Mouse (Mus musculus) 3134 (cell line): ENCODE data around the gene Alyref2.
A peak's percentile ranks its signal among the peaks of the same experiment; 100 is the strongest.
"Not testable (repeated sequence)": the region's sequence is repeated elsewhere in the genome, so short reads cannot be mapped to it uniquely, and the experiment has no call there.

Experiments
- DNase-seq: peaks from one replicate; pipeline ENCODE4 v3.0.0-alpha.2; 2011; ENCODE audit warnings: low spot score; ENCODE audit not compliant: insufficient read length; ENCODE audit errors: extremely low read depth

Alyref2 gene

DNA sequence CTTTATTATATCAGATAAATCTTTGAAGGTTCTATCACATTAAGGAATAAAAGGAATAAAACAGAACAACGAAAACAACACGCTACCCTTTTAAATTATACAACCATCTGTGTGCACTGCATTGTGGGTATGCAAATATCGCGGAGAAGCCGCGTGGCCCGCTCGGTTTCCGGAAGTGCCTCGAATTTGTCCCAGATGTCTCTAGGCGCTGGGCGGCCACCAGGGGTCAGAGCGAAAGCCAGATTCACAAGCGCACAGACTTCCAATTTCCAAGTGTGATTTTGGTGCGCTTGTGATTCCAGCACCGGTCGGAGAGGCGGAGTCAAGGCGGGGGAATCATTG is at the start of gene Alyref2:
Alyref2 (plus strand) TSS at position 229 of the 342 bp plus-strand sequence.
- DNase-seq, result peak; percentile 98

DNA sequence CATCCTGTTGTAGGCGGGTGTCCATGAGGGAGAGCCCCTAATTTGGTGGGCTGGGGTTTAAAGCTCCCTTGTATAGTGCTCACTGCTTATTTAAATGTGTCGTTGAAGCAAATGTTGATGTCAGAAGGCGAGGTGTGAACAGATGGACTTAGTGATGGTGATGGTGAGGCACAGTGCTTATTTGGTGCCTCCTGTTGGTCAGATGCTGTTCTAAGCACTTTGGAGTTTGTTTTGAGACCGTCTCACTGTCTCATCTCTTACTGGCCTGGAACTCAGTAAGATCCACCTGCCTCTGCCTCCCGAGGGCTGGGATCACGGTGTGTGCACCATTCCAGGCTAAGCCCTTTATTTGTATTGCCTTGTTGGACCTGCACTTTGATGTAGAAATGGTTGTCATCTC is 48.4 kb upstream of the Alyref2 start:
- DNase-seq, result no peak

DNA sequence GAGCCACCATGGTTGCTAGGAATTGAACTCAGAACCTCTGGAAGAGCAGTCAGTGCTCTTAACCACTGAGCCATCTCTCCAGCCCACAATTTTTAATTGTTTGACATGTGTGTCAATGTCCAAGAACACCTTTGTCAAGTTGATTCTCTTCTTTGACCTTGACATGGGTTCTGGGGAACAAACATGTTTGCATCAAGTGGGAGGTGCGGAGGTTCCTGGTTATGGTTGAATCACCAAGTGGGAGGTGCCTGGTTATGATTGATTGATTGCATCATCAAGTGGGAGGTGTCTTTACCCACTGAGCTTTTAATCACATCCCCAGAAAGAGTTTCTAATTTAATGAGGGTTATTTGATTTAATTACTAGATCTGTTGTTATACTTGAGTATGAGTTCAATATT is 45.7 kb upstream of the Alyref2 start:
- DNase-seq, result no peak

DNA sequence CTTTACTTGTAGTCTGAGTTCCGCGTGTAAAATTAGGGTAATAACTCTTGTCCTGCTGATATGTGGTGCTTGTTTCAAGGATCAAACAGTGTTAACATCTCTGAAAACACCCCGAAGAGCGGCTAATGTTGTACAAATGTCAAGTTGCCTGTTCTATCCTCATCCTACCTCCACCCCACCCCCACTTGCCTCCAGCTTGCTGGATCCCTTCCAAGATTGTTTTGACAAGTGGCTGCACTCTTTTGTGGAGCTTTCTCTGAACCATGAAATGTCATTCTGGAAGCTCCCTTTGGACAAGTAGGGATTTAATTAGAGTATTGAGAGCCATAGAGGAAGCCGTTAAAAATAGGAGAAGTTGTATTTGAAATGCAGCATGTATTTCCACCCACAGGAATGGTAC is 43.5 kb upstream of the Alyref2 start:
- no peak for DNase-seq

DNA sequence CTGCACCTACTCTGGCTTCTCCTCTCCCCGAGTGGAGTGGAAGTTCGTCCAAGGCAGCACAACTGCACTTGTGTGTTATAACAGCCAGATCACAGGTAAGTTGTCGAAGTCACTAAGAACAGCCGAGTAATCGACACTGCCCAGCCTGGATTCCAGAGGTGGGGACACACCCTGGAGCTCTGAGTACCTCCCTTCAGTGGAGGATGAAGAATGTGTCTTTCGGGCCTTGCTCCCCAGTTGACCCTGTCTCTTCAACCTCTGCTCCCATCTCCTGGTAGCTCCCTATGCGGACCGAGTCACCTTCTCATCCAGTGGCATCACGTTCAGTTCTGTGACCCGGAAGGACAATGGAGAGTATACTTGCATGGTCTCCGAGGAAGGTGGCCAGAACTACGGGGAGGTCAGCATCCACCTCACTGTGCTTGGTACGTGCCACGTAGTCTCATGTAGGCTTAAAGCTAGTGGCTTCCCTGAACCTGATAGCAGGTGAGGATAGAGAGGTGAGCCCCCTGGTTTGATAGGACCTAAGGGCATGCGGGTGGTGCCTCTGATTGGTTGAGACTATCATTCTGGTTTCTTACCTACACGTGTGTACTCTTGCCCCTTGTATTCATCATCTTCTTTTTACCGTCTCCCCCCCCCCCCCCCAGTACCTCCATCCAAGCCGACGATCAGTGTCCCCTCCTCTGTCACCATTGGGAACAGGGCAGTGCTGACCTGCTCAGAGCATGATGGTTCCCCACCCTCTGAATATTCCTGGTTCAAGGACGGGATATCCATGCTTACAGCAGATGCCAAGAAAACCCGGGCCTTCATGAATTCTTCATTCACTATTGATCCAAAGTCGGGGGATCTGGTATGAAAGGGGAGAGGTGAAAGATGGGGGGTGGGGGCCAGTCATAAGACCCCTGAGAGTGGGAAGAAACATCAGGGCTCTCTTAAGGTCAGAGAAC is 42.5 kb upstream of the Alyref2 start:
- no peak for DNase-seq

DNA sequence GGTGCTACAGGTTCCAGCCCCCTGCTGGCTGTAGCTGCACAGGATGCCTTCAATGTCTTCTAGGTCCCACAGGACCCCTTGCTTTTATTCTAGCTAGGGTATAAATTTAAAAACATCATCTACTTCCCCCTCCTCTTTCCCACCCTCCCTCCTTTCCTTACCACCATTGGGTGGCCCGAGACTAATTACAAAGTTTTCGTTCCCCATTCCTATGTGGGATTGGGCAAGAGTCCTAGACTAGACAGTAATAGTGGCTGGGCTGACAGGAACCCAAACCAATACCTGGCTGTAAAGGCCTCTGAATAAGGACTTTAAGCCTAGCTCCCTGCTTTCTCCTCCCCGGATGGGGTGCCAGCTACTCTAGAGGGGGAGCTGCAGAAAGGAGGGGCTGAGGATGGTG is 40.1 kb upstream of the Alyref2 start:
- DNase-seq, result no peak

DNA sequence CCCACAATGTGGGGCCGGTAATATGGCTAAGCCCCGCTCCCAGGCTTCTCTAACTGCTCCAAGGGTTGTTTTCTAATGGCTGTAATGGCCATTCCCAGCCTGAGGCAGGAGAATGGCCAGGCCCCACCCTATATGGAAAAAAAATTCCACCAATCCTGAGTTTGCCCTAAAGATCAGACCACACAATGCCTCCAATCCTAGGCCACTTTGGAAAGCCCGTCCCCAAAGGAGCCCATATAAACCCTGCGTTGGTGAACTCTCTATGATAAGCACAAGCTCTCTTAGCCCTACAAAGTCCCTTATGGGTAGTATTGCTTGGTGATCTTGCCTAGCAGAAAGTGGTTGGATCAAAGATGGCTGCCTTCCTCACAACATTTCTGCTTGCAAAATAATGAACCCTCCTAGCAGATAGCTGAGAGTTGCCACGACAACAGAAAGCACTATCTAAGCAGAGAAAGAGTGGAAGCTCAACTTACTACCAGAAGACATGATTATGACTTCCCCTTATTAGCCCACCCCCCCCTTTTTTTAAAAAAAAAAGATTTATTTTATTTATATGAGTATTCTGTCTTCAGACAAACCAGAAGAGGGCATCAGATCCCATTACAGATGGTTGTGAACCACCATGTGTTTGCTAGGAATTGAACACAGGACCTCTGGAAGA is 37.4 kb upstream of the Alyref2 start:
- no peak for DNase-seq

DNA sequence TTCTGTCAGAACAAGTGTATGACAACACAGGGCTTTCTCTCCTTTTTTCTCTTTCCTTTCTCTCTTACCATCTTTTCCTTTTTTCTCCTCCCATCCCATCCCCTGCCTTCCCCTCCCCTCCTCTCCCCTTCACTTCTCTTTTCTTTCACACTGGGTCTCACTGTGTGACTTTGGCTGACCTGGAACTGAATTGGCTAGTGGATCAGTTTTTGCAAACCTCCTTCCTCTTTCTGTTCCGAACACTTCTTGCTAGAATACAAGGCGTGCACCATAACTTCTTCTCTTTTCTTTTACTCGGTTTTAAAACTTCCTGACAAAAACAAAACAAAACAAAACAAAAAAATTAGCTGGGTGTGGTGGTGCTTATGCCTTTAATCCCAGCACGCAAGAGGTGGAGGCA is 36.7 kb upstream of the Alyref2 start:
- no peak for DNase-seq

DNA sequence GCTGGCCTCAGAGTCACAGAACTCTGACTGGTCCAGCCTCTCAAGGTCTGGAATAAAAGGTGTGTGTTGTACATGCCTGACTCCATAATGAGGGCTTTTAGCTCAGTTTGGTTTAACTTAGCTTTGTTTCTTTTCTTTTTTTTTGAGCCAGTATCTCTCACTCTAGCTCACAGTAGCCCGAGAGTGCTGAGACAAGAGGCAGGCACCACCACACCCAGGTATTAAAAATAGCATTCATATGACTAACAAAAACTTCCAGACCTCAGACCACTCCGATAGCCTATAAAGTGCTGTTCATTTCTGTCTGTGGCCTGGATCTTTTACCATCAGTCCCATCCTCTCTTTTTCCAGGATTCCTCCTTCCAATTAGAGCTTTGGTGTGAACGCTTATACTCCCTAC is 33.6 kb upstream of the Alyref2 start:
- peak; percentile 15 for DNase-seq

DNA sequence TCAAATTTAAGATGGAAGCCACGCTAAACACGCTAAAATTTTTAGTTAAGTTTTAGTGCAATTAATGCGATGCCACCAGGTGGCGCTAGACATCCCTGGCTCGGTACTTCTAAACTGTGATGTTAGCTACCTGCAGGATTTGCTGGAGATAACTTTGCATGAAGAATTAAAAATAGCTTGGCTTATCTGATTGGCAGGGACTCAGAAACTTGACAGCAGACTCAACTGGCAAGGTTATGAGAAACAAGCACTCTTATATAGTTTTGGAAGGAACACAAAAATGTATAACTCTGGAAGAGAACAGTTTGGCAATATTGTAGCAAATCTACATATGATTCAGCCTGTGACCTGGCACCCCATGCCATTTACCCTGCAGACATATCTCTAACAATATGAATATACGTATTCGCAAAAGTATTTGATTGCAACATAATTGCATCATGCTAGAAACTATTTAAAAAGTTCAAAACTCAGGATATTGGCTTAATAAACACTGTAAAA is 32.9 kb upstream of the Alyref2 start:
- DNase-seq, result peak; percentile 70

DNA sequence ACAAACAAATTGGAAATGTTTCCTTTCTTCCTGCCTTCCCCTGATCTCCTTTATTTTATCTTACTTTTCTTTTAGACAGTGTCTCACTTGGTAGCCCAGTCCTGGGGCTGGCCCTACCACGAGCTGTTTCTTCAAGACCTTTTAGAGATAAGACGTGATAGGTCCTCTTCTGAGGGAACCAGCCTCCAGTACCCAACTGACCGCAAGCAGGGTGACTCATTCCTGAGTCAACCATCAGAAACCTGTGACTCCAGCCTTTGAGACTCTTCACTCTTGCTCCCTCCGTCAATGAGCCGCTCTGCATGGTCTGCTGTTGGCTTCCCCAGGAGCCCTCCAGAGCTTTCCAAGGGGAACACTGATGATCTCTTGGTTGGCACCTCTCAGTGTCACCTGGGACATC is 32.4 kb upstream of the Alyref2 start:
- DNase-seq, result peak; percentile 64

DNA sequence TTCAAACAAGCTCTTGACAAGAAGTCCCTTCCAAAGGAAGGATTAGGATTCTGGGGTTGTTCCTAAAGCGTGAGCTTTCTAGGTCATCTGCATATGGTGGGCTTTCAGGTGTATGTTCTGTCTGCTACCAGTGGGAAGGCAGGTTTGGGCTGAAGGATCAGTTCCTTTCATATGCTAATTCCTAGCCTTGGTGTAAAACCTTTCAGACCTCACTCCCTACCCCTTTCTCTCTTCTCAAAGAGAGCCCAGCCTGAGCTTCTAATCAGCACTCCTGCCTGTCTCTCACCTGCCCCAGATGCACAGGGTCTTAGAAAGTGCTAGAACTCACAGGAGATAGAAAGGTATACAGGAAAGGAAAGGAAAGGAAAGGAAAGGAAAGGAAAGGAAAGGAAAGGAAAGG is 31.8 kb upstream of the Alyref2 start:
- no peak for DNase-seq

DNA sequence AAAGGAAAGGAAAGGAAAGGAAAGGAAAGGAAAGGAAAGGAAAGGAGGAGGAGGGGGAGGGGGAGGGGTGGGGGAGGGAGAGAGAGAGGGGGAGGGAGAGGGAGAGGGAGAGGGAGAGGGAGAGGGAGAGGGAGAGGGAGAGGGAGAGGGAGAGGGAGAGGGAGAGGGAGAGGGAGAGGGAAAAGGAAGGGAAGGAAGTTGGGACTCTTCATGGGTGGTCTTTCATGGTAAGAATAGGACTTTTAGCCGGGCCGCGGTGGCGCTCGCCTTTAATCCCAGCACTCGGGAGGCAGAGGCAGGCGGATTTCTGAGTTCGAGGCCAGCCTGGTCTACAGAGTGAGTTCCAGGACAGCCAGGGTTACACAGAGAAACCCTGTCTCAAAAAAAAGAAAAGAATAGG is 31.3 kb upstream of the Alyref2 start:
- not testable (repeated sequence) for DNase-seq

DNA sequence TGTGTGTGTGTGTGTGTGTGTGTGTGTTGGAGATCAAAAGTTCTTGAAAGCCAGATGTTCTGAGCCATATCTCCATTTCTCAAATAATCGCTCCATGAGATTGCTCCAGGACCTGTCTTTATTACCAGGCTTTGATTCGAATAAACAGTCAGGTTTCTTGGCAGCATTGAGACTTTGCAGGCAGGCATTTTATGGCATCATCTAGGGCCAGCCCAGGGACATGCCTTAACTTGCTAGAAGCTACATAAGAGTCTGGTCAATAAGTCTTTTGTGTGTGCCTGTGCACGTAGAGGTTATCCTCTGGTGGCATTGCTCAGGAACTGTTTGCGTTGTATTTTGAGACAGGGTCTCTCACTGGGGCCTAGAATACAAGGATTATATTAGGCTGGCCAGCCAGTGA is 29.8 kb upstream of the Alyref2 start:
- no peak for DNase-seq

DNA sequence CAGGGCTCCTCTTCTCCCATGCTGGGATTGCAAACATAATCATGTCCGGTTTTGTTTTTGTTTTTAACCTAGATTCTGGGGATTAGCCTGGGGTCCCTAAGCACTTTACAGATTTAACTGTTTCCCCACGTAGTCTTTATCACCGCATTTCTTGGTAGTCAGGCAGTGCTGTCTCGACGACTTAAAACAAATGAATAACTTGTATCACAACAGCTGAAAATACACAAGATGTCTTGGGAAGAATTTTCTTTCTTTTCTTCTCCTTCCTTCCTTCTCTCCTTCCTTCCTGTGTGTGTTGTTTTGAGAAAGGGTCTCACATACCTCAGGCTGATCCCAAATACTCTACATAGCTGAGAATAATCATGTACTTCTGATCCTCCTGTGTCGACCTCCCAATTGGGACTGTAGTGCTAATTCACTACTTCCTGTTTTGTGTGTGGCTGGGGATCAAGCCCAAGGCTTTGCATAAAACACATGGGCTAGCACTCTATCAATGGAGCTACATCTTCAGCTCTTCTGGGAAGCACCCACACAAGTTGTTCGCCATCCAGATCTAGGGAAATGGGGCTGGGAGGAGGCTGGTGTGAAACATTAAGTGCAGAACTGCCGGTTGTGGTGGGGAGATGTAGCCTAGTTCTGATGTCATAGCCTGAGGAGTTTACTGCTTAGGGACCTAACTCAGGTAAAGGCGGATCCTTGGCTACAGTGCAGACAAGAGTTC is 29.2 kb upstream of the Alyref2 start:
- no peak for DNase-seq

DNA sequence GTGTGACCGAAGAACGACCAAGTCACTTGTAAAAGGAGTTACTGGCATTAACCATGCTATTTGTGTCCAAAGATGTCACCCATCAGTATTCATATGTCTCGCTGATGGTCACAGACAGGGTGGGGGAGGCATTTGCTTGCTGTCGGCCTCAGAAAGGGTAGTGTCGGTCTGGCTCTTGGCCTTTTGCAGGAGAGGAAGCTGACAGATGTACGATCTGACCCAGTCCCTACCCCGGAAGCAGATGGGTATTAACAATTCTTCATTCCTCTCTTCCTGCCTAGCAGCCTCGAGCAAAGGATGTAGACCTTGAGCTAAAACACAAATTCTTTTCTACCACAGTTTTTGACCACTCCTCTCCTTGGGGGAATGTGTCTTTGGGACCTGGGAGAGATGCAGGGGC is 26.2 kb upstream of the Alyref2 start:
- DNase-seq, result no peak

DNA sequence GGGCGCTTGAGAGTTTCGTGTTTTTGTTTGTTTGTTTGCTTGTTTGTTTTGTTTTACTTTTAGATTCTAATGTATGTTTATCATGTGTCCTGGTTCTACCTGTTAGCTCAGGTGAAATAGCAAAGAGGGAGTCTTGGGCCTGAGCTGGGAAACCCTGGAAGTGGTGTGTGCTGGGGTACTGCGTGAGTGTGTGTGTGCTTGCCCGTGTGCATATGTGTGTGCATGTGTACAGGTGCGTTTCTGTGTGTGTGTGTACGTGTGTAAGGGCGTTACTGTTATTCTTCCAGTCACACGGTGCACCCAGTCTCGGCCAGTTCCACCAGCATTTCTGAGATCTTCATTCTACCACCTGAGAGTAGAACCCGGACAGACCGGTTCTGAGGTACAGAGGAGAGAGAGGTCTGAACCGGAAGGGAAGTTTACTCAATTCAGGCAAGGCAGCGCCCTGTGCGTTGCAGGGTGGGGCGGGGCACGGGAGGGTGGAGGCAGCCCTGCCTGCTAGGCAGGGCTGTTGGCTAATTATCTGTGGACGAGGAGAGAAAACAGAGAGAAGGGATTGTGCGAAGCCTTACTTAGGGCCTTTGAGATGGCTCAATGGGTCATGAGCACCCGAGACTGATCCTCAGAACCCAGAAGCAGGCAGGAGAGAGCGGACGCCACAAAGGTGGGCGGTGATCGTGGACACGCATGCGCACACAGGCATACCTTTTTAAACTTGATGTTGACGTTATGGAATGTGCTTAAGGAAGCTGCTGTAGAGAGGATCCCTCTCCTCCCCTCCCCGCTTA is 25.3 kb upstream of the Alyref2 start:
- no peak for DNase-seq

DNA sequence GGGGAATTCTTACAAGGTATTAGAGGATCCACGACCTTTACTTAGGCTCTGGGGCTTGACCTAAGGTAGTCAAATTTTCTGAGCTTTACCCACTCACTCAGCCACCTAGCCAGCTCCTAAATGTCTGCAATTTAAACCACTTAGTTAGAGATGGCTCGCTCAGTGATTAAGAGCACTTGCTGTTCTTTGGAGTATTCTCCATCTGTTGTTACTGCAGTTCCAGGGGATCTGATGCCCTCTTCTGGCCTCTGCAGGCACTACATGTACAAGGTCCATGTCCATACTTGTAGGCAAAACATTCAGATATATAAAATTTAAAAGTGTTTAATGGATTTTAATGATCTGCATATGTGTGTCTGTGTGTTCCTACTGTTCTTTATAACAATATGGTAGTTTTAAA is 24.3 kb upstream of the Alyref2 start:
- DNase-seq, result no peak

DNA sequence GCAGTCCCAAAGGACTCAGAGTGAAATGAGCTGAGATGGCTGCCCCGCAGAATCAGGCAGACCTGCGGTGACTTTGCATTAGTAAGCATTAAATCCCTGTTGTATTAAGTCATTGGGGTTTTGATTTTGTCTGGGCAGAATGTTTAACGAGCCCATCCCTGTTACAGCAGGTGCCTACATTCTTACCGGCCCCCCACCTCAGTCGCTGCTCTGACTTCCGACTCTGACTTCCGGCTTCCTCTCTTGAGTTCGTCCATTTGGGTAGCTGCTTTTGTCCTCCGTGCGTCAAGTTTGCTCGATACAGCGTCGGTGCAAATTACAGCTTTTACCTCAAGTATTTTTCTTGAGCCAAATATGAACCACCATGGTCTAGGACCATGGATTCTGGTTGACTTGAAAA is 9.0 kb upstream of the Alyref2 start:
- no peak for DNase-seq

DNA sequence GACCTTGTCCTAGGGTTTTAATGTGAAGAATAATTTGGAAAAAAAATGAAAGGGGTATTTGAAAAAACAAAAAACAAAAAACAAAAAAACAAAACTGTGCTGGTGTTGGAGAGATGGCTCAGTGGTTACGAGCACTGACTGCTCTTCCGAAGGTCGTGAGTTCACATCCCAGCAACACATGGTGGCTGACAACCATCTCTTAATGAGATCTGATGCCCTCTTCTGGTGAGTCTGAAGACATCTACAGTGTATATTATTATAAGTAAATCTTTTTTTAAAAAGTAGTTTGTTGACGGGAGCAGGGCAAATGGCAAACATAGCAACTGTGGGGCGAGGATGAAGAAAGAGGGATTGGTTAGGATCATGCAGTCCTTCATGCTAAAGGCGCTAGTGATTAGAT is 7.9 kb upstream of the Alyref2 start:
- no peak for DNase-seq

DNA sequence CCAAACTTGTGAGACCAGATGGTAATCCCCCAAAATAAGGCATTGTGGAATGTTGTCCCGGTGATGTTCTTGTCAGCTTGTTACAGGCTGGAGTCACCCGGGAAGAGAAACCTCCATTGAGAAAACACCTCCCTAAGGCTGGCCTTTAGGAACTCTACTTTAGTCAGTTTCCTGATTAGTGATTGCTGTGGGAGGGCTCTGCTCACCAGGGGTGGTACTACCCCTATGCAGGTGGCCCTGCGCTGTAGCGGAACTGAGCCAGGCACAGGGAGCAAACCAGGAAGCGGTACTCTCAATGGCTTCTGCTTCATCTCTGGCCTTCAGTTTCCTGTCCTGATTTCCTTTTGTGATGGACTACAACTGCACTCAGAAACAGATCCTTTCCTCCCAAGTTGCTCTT is 3.4 kb upstream of the Alyref2 start:
- DNase-seq, result no peak
